Mouse (Mus musculus): ENCODE measurements at regions not wholly inside any gene's neighbourhood (a gene's known extent, or its start where the extent isn't known, plus 50 kb on each side); places are given as distances from the start of the nearest gene placed in this dataset.

DNA sequence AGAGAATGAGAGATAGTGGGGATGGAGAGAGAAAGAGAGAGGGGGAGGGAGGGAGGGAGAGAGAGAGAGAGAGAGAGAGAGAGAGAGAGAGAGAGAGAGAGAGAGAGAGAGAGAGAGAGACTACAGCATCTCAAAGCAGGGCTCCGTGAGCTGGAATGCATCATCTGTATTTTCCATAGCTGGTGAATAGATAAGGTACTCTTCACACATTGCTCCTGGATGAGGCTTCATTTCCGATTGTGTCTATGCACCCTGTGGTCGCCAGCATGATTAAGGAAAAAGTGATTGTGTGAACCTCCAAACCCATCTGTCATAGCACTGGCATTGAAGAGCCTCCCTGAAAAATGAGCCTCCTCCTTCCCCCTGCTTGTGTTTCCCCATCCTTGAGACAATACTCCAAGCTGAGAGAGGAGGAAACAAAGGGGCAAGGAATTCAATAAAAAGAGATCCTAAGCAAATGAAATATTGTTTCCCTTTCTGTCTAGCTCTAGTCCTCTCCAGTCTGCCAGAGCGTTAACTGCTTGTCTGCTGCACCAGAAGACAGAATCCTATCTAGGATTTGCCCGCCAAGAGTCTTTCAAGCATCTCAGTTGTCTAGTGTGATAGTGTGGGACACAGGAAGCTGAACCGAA, 130.4 kb upstream of the Spats2l start:
- DNase-seq (ENCODE audit: low spot score in 2 of 2) = no peak

DNA sequence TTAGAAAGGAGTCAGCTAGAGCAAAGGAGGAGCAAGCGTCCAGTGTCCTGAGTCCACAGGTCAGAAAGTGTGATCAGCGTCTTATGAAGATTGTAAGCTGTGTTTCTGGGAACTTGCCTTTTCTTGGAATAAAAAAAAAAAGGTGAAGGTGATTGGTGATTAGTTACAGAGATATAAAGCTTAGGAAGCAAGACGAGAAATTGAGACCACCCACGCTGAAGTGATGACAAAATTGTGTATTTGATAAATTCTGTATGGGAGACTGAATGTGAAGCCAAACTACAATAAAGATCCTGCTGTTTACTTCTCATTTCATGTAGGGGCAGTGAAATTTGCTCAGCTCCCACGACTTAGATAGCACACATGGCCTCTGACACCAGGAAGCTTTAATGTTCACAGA, 109.0 kb upstream of the Spats2l start:
- DNase-seq (ENCODE audit: low spot score in 2 of 2) = no peak

DNA sequence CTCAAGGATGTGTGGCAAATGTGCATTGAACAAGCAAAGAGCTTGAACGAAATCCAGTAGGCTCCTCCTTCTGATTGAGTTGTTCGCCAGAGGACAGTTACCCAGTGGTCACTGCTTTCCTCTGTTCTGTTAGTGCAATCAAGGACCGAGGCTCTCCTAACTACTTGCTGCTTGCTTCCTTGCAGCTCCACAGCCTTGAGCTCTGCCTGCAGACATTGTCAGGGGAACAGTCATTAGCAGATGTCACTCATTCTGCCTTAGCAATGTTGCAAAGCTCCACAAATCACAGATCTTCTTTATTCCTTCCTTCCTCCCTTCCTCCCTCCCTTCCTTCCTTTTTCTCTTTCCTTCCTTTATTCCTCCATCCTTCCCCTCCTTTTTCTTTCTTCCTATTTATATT, 108.2 kb upstream of the Spats2l start:
- no peak for DNase-seq (ENCODE audit: low spot score in 2 of 2)

DNA sequence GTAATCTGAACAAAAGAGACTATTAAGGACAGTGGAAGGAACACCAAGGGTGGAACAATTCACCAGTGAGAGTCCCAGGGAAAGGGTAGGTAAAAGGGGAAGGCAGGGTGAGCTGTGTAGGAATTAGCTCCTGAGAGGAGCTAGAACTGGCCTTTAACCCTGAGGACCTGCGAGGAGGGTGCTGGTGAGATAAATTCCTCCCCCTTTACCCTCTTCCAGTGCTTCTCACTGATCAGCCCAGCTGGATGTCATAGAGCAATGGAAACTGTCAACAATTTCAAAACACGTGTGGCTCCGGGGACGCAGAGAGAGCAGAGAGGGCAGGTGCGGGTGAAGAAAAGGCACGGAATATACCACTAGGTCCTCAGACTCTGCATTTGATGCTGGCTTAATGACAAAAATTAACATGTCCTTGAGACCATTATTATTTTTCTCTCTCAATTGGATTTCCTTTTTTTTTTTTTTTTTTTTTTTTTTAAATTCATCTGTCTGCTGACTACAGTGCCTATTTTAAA, 107.7 kb upstream of the Spats2l start:
- no peak for DNase-seq (ENCODE audit: low spot score in 2 of 2)

DNA sequence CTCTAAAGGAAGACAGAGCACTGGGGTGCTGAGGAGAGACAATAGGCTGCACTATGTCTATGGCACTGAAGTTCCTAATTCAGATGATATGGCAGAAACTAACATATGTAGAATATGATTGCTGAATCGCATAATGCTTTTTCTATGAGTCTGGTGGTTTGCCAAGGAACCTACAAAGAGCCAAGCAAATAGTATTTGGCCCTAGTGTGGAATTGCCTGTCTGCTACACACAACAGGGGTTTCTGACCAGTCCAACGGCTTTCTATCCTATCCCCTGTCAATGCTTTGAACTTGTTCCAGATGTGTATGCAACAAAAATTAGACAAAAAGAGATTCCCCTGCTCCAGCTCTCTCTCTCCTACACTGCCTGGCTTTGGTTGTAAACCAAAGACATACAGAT, 100.5 kb upstream of the Spats2l start:
- no peak for DNase-seq (ENCODE audit: low spot score in 2 of 2)

DNA sequence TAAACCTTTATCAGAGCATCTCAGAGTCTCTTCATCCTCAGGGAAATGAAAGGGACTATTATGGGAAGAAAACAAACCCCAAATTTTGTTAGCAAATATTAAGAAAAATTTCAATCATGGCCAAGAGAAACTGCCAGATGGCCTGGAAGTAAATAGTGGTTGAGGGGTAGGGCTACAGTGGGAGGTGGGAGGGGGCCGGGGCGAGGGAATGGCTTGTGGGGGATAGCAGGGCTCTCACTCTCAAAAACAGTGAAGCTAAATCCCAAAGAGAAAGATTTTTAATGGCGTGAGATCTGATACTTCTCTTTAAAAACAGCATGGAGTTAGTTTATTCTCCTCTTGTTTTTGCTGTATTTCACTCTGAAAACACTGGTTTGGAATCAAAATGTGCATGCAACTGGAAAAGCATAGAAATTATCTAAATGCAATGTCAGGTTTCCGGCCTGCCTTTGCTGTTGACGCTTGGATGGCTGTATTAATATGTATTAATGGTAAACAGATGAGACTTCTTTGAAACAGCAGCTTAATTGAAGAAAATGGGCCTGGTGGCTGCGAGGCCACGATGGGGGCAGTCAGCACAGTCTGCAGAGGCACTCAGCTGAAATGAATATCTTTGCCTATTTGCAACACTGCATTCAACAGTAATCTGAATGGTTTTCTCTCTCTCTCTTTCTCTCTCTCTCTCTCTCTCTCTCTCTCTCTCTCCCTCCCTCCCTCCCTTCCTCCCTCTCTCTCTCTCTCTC, 99.8 kb upstream of the Spats2l start:
- DNase-seq (ENCODE audit: low spot score in 2 of 2) = no peak

DNA sequence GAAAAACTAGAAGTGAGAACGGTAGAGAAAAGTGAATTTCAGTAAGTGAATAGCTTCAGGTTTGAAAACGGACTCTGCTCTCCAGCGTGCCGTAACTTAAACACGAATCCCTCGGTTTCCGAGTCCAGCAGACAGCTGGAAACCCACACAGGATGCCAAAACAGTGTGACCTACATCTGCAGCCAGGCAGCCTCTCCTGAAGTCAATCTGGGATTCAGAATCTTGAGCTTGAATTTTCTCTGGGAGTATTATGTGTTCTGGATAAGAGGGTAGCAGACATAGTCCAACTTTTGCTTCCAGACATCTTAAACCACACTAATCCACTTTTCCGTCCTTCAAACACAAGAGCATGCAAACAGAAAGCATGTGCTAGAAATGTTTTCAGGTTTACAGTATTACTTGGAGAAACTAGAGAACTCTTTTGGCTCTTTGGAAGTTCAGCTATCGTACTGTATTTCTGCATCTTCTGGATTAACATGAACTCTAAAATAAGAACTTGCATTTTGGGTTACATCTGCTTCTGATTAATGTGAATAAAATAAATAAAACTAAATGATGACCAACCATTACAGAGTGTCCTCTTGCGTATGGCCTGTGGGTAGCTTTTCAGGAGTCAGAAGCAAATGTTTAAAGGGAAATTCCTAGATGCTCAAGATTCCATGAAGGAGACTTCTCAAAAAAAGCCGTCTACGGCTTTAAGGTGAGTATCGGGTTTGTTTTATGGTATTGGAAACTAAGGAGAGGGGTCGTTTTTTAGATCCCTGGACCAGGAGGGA, 89.4 kb upstream of the Spats2l start:
- DNase-seq (ENCODE audit: low spot score in 2 of 2) = no peak

DNA sequence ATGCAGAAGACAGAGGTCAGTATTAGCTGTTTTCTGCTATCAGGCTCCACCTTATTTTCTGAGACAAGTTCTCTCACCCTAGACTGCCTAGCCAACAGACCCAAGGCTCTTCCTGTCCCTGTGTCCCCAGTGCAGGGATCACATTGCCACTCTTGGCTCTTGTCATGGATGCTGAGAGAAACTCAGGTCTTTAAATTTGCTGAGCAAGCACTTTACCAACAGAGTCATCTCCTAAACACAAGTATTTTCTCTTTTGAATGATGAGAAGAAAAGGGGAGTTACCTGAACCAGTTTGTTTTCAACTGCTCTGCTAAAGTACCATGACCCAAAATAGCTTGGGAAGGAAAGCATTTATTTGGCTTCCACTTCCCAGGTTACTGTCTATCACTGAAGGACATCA, 84.7 kb upstream of the Spats2l start:
- no peak for DNase-seq (ENCODE audit: low spot score in 2 of 2)

DNA sequence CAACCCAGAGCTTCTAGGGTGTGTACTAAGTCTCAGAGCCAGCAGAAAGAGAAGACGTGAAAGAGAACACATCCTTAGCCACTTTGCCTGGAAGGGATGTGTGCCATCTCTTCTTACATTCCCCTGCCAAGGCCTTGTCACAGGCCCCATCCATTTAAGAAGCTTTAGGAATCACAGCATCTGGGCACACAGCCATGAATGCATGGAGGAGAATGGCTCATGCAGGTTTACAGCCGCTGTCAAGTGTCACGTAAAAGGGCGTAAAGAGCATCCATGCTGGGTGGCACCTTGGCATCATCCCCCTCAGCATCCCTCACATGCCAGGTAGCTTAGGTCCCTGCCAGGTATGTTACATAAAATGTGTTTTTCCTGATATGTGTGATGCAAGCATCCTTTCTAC, 66.1 kb upstream of the Spats2l start:
- DNase-seq (ENCODE audit: low spot score in 2 of 2) = no peak

DNA sequence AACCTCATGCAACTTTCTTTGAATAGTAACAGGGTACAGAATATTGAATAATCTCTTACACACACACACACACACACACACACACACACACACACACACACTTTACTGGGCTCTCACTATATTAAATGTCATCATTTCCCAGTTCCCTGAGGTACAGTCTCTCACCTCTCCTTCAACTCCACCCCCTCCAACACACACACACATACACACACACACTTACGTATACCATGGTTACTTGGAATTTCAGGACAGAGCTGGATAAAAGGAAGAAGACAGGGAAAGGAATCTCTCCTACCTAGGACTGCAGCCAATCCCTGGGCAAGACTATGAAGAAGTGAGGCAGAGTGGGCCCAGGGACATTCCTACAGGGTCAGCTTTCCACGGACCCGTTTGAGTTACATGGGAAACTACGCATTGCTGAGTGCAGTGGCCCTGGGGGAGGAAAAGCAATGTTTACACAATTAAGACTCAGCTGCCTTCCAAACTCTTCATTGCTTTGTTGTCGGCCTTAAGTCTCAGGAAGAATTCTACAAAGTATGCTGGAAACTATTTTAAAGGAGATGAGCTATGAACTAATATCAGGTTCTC, 61.0 kb upstream of the Spats2l start:
- DNase-seq (ENCODE audit: low spot score in 2 of 2) = no peak

DNA sequence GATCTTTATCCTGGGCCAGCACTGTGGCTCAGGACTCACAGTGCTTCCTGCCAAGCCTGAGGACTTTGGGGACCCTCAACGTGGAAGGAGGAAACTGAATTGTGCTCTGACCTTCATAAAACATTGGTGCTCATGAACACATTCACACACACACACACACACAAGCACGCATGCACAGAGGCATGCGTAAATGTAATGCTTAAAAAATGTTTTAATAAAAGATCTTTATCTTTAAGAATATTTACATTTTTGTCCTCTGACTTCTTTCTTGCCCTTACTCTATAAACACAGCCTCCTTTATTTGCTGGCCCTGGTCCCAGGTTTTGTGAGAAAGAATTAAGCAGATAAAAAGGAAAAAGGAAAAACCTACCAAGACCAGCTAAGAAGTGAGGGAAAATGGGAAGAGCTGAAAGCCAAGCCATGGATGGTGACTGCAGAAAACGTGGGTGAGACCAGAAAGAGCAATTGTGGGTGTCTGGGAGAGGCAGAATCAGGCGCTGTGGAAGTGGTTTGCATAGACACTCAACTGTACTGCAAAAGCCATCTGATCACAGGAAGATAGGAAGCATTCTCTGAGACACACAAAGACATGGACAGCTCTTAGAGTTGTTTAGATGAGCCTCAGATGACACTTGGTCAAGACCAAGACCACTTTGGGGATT, 56.7 kb upstream of the Spats2l start:
- no peak for DNase-seq (ENCODE audit: low spot score in 2 of 2)

DNA sequence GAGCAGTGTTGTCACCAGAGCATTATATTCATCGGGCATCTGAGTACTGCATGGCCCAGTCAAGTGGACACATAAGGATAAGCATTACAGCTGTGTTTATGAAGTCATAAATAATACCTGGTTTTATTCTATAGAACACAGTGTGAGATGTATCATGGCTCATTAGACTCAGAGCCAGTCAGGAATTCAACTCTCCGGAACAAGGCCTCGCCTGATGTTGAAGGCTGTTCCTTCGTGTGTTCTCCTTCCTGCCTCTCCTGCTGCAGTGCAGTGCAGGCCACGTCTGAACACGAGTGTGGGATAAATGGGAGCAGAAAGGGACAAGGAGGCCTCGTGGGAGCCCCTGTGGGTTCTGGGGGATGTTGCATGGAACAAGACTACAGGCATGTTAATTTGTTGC, 55.6 kb upstream of the Spats2l start:
- no peak for DNase-seq (ENCODE audit: low spot score in 2 of 2)

Measured in frontal cortex, postnatal 25 days (tissue).